Mouse (Mus musculus) Patski (cell line): Measurements from ENCODE around the gene Clmp. TPM values are rescaled to one million over a fixed set of nuclear protein-coding genes. Genes with fewer than 3 reads are reported as not detected.
"Not testable (repeated sequence)": the region's sequence is repeated elsewhere in the genome, so short reads cannot be mapped to it uniquely, and the experiment has no call there.

ENCODE experiments used
- ATAC-seq: fragments of 100-300 bp; one replicate; pipeline ENCODE4 v1.8.0; 2021
- CTCF ChIA-PET: fragments of 350-600 bp; sonication (Branson Sonifier 250); formaldehyde crosslinking; loops from one replicate; lab custom pipeline; 2022; ENCODE audit warnings: inconsistent platforms; lab: Charles Lee
- POLR2A ChIA-PET: fragments of 350-600 bp; sonication (Branson Sonifier 250); formaldehyde crosslinking; loops from one replicate; lab custom pipeline; 2022; ENCODE audit warnings: antibody characterized with exemption, inconsistent platforms; lab: Charles Lee
- DNase-seq: peaks from one replicate; pipeline ENCODE4 v3.0.0-alpha.2; 2011; ENCODE audit warnings: low read depth, low spot score
- H3K27me3 ChIP-seq: fragments of 371-371 bp; one replicate; pipeline ENCODE4 v1.5.1; 2021
- CTCF ChIP-seq: fragments of 100-300 bp; IDR thresholded peaks from one replicate; pipeline ENCODE4 v1.5.1; 2021
- in situ Hi-C: fragments of 300-500 bp; cut with MboI; formaldehyde crosslinking; loops from 3 replicates; pipeline ENCODE4 v1.11.1; 2018; ENCODE audit warnings: low pct_unique_long_range_greater_than_20kb, mixed read lengths
- polyA plus RNA-seq: library from polyadenylated mRNA; unstranded; gene quantifications from one replicate; pipeline ENCODE4 v1.2.3, GENCODE M21; 2021

Gene Clmp
- polyA plus RNA-seq, 1 experiment from 2014 or later = 0.06 TPM

DNA sequence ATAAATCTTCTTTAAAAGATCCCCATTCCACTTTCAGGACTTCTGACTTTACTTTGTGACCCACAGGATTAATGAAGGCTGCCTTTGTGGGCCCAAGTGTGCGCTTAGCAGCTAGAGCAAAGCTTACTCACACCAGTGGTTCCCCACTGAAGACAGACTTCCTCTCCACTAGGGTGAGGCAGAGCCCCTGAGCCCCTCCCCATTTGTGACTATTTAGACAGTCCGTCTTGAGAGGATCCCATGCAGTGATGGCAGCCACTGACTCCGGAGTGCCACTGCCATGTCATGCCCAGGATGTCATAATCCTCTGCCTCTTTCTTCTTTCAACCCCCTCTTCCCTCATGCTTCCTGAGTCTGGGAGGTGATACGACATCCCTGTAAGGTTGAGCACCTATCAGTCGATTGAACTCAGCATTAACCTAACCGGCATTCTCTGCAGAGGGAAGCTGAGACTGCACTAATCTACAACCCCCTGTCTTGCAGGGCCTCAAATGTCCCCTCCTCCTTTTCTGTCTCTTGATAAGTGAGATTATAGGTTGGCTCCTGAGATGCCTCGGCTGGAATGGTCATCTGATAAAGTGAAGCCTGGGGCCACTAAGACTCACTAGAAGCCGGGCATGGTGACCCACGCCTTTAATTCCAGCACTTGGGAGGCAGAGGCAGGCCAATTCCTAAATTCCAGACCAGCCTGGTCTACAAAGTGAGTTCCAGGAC, 112.6 kb downstream of the Clmp start:
- DNase-seq (no peak), ATAC-seq (no peak)
- CTCF ChIA-PET = interaction anchor here (0.9 to 1.9 kb wide), 3 partner anchors 41 to 182 kb away, joined by 3 to 10 read pairs (median 4); no protein-coding TSS in a partner anchor
- TF ChIP-seq CTCF = no peak
- POLR2A ChIA-PET = no interaction called here
- in situ Hi-C loops = no loop called here
- H3K27me3 ChIP-seq = no peaks in the 10 kb centered on the region

DNA sequence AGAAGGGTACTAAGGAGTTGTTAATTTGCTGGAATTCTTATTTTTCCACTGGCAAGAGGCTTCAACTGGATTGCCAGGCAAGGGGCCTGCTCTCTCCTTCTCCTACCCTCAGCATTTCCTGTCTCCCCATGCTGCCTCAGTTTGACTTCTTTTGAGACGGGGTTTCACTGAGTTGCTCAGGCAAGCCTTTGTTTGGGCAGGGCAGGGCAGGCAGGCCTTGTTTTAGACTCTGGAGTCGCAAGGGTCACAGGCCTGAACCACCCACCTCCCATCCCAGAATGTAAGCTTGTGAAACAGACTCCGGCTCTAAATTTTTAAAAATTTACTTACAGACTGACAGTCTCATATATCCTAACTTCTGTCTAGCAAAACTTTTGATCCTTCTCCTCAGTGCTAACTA, 113.3 kb downstream of the Clmp start:
- DNase-seq = no peak
- in situ Hi-C loops = no loop called here
- H3K27me3 ChIP-seq = no peaks in the 10 kb centered on the region
- no peak for TF ChIP-seq CTCF
- ChIA-PET CTCF (interaction anchor here (0.9 to 1.9 kb wide), 3 partner anchors 42 to 183 kb away, joined by 3 to 10 read pairs (median 4); no protein-coding TSS in a partner anchor), POLR2A (interaction anchor here (0.6 kb wide), 1 partner anchor 803 kb away, joined by 4 read pairs; no protein-coding TSS in a partner anchor)
- no peak for ATAC-seq

DNA sequence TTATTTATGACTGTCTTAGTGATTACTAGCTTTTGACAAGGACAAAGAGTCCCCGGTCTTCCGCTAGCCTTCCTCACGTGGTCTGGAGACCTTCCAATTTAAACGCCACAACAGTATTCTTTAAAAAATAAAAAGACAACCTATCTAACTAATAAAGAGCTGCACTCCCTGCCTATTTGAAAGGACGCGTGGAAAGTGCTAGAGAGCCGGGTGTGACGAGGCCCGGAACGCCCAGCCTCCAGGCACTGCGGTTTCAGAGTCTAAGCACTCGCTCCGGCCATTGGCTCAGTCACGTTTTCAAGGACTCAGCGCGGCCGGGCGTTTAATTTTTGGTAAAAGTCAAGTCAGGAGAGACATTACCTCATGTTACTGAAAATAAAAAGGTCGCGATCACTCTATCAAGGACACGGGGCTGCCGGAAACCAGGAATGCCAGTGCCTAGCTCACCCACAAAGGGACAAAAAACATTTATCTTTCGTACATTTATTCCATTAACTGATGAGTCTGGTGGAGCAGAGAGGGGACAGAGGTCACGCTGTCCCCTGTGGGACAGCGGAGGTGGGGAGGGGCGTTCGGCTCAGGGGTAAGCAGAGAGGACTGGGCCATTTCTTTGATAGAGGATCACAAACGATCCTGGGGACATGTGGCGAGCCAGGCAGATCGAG, 114.2 kb downstream of the Clmp start:
- TF ChIP-seq CTCF = no peak
- DNase-seq = peak; percentile 53
- ChIA-PET POLR2A (no interaction called here), CTCF (interaction anchor here (1.7 to 1.9 kb wide), 2 partner anchors 43 to 184 kb away, joined by 3 to 10 read pairs; no protein-coding TSS in a partner anchor)
- H3K27me3 ChIP-seq = no peaks in the 10 kb centered on the region
- peak; percentile 41 for ATAC-seq
- in situ Hi-C loops = loop anchor here (5.0 kb wide), 1 partner anchor 43 kb away; no protein-coding TSS in a partner anchor

DNA sequence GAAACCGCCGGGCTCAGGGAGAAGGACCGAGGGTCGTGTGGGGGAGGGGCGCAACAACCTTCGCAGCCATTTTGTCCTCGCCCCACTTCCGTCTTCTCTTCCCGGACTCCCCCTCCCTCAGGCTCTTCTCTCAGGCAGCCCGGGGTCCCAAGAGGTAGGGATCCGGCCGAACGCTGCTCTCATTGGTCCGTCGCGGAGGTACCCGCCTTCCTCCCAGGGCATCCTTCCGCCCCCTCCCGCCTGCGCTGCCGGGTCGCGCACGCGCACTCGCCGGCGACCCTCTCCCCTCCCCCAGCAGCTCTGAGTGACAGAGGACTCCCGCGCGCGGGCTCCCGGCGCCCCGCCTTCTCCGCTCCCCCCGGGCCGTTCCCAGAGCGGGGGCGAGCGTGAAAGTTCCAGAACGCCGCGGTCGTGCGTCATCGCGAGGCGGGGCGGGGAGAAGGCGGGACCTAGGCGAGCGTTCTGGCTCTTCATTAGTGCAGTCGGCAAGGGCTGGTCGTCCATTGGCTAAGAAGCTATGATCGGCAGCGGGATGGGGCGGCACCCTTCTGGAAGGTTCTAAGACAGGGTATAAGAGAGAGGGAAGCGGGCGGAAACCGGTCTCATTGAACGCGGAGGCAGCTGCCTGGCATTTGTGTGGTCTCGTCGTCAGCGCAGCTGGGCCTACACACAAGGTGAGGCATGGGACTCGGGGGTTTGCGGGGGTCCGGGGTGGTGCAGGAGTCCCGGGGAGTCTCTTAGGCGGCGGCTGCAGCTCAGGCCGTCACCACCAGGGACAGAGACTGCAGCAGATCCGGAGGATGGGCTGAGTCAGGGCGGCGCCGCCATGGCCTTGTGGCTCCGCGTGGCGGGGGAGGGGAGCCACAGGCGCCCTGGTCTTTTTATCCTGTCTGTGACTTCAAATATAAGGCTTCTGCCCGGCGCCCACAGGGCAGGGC, 115.2 kb downstream of the Clmp start, which contains the start of gene Hspa8:
Gene Hspa8, plus strand, starts transcription at position 310 of the 938 bp plus-strand sequence.
- TF ChIP-seq CTCF = no peak
- in situ Hi-C loops = loop anchor here (5.0 kb wide), 1 partner anchor 44 kb away; no protein-coding TSS in a partner anchor
- ChIA-PET CTCF (no interaction called here), POLR2A (no interaction called here)
- peak; percentile 92 for DNase-seq
- peak; percentile 94 for ATAC-seq
- no peaks in the 10 kb centered on the region for H3K27me3 ChIP-seq

DNA sequence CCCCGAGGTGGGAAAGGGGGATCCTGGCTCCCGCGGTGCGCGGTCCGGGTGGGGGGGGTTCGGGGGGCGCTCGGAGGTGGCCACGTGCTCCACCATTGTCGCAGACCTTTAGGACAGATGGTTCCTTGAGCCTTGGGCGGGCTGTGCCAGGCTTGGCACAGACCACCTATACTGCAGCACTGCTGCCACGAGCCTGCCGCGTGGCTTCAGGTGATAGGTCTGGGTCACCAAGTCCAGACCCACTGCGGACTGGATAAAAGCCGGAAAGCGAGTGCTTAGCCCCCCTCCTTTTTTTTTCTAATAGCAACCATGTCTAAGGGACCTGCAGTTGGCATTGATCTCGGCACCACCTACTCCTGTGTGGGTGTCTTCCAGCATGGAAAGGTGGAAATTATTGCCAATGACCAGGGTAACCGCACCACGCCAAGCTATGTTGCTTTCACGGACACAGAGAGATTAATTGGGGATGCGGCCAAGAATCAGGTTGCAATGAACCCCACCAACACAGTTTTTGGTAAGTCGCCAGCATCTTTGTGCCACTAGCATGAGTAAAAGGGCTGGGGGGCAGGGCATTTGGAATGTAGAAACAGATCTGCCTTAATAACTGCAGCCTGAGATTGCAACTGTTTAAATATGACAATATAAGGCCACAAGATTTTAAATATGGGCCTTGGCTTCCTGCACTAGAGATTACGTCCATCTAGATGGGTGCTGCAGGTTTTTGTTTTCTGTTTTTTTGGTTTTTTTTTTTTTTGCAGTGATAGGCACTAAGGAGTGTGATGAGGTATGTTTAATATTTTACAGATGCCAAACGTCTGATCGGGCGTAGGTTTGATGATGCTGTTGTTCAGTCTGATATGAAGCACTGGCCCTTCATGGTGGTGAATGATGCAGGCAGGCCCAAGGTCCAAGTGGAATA, 116.1 kb downstream of the Clmp start:
- DNase-seq, POLR2A ChIA-PET: not testable (repeated sequence)

DNA sequence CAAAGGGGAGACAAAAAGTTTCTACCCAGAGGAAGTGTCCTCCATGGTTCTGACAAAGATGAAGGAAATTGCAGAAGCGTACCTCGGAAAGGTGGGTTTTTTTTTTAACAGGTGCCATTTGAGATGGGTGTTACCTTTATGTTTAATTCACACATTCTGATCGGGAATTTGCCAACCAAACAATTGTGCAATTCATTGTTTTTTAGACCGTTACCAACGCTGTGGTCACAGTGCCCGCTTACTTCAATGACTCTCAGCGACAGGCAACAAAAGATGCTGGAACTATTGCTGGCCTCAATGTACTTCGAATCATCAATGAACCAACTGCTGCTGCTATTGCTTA, 116.7 kb downstream of the Clmp start:
- ATAC-seq, H3K27me3 ChIP-seq, DNase-seq, POLR2A ChIA-PET, CTCF ChIA-PET: not testable (repeated sequence)
- in situ Hi-C loops = loop anchor here (5.0 kb wide), 1 partner anchor 45 kb away; no protein-coding TSS in a partner anchor

More for the DNA sequence above, 116.1 kb downstream of the Clmp start:
- H3K27me3 ChIP-seq, CTCF ChIA-PET, ATAC-seq: not testable (repeated sequence)
- in situ Hi-C loops = loop anchor here (5.0 kb wide), 1 partner anchor 45 kb away; no protein-coding TSS in a partner anchor

DNA sequence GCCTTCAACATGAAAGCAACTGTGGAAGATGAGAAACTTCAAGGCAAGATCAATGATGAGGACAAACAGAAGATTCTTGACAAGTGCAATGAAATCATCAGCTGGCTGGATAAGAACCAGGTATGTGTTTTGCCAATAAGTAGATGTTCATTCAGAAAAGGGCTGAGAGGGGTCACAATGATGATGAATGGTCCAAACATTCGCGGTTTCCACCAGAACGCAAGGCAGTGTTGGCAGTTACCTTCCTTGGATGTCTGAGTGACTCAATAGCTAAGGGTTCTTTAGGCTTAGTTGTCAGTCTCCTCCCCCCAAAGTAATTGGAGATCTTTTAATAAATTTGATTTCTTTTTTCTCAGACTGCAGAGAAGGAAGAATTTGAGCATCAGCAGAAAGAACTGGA, 118.8 kb downstream of the Clmp start:
- POLR2A ChIA-PET, ATAC-seq, H3K27me3 ChIP-seq, DNase-seq: not testable (repeated sequence)
- CTCF ChIA-PET = interaction anchor here (0.8 to 4.2 kb wide), 3 partner anchors 48 to 188 kb away, joined by 3 to 30 read pairs (median 3); no protein-coding TSS in a partner anchor
- in situ Hi-C loops = loop anchor here (5.0 kb wide), 1 partner anchor 47 kb away; no protein-coding TSS in a partner anchor

DNA sequence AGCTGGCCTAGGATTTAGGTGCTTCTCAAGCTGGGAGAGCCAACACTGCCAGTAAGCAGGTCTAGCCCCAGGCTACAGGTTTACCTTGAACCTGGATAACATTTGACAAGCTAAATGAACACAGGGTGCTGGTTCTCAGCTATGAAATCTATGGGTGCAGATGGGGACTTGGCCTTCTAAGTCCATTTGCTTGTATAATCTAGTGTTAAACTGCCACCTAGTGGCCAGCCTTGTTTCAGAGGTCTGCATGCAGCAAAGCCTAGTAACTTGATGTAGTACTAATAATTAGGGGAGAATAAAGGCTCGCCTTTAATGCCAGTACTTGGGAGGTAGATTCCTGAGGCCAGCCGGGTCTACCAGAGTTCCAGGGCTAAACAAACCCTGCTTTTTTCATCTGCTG, 119.5 kb downstream of the Clmp start:
- CTCF ChIA-PET = interaction anchor here (0.6 to 4.2 kb wide), 5 partner anchors 48 to 189 kb away, joined by 3 to 30 read pairs (median 3); no protein-coding TSS in a partner anchor
- TF ChIP-seq CTCF = peak; percentile 50
- no peaks in the 10 kb centered on the region for H3K27me3 ChIP-seq
- ATAC-seq (no peak), DNase-seq (no peak)
- POLR2A ChIA-PET = no interaction called here
- in situ Hi-C loops = no loop called here
